Mouse (Mus musculus) spleen, embryonic (tissue): ENCODE results near the gene Fars2.
"Not testable (repeated sequence)": the region's sequence is repeated elsewhere in the genome, so short reads cannot be mapped to it uniquely, and the experiment has no call there.

Source experiments
- CTCF ChIA-PET: fragments of 350-600 bp; sonication (Branson Sonifier 250); formaldehyde crosslinking; loops from one replicate; lab custom pipeline; 2022; lab: Charles Lee

Gene Fars2

DNA sequence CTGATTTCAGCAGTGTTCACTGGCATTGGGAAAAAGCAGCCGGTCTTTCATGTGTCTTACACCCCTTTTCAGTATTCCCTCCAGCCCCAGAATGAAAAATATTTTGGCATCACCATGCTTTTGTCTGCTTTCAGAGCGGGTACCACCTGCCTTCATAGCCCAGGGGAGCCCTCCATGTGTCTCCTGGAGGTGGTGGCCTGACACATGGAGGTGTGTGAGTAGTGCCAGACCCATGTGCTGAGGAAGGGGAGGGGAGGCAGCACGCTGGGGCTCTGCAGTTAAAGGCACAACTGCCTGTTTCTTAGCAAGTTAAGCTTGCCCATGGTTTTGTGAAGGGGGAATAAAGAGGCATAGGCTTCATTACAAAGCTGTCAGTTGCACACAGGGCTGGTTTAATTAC lies 176.3 kb downstream of the Fars2 start:
- CTCF ChIA-PET: interaction anchor here (0.6 kb wide), 1 partner anchor 26 kb away, joined by 4 read pairs; no protein-coding TSS in a partner anchor

DNA sequence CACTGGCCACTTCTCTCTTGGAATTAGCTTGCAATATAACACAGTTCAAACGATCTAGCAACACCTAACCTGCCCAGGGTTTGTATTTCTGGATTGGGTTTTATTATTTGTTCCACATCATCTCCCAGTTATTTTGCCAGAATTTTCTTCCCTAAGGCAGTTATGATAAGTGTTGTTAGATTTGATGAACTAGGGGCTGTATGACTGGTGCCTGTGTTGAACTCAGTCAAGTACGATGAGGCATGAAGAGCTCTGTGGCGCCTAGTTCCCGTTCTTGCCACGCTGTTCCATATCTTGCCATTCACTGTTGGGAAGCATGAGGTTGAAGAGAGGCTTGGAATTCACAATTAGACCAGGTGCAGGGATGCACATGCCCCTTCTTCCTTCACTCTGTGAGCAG lies 177.3 kb downstream of the Fars2 start:
- CTCF ChIA-PET: no interaction called here

DNA sequence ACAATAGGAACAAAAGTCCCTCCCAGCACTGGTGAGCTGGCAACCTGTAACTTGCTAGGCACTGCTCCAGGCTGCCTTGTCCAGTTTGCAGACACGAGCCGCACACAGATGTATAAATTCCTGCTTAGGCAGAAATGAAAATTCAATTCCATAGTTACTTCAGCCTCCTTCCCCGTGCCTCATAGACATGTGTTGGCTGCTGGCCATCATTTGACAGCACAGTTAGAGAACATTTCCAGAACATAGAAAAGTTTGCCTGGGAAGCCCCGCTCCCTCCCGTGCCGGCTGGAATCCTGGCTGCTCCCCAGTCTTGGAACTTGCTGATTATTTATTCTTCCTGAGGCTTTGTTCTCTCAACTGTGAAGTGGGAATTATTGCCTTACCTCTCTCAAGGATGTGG lies 178.6 kb downstream of the Fars2 start:
- CTCF ChIA-PET: no interaction called here

DNA sequence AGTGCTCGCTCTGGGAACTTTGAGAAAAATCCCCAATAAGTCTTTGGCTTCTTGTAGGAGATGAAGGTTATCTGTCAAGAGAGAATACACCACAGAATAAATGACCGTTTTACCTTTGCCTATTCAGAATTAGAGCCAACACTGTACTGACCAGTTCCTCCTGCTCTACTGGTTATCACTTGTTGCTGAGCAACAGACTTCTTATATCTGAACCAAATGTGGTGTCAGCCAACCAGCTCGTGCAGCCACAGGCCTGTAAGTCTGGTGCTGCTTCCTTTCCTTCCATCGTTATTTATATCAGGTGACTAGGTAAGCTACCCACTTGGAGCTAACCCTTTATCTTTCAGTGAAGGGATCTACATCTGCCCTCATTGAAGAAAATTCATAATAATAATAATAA lies 179.4 kb downstream of the Fars2 start:
- CTCF ChIA-PET: interaction anchor here (0.5 kb wide), 1 partner anchor 1560 kb away, joined by 3 read pairs; no protein-coding TSS in a partner anchor

DNA sequence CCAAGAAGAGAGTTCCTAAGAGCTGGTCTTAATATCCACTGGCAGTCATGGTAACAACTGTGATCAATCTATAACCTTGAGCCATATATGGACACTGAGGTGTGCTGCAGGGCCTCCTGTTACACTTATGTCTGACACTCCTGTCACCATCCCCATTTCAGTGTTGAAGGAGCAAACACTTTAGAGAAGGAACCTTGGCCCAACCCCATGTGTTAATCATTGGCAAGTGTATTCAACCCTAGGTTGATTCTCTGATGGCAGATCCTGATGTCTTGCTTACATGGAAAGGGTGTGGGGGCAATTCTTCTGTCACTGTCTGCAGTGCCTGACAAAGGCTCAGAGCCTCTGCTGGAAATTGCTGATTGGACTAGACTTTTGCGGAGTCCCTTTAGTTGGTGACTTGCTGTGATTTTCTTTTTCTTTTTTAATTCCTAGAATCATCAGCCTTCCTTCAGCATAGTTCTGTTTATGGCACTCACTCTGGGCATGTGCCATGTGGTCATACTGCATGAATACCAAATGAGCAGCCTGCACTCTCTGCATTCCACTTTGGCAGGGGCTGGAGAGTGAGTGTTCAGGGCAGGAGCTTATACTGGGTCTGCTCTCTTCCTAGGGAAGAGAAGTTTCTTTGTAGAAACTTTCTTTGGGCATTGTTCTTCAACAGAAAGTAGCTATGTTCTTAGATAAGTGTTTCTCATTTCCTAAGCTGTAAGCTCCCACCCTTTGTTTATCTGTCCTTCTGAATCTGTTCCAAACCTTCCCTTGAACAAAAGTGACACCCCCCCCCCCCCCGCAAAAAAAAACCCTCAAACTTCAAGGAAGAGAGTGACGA lies 181.0 kb downstream of the Fars2 start:
- CTCF ChIA-PET: interaction anchor here (0.7 kb wide), 1 partner anchor 217 kb away, joined by 4 read pairs; no protein-coding TSS in a partner anchor

DNA sequence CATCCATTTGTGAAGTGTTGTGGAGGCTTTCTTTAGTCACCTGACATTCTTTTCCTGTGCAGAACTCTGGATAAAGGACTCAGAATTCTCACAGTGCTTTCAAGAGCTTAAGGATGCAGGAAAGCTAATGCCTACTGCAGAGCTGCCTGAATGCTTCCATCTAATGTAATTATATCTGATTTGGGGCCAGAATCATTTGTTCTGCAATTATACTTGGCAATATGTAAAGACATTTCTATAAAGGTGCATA lies 181.5 kb downstream of the Fars2 start:
- CTCF ChIA-PET: interaction anchor here (0.7 kb wide), 1 partner anchor 216 kb away, joined by 4 read pairs; no protein-coding TSS in a partner anchor

DNA sequence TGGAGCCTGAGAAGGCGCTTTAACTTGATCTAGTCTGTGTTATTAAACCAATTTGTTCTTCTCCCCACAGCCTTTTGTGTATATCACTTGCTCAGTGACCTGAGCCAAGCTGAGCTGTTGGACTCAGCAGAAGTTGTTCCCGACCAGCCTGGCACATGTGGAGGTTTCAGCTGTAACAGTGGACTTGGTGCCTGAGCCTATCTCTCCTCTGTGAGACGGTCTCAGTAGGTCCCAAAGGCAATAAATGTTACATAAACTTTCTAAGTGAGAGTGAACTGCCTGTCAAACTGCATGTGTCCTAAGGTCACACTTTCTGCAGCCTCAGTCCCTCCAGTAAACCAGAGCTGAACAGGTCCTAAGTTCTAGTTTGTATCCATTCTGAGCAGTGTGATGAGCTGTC lies 185.6 kb downstream of the Fars2 start:
- CTCF ChIA-PET: no interaction called here

DNA sequence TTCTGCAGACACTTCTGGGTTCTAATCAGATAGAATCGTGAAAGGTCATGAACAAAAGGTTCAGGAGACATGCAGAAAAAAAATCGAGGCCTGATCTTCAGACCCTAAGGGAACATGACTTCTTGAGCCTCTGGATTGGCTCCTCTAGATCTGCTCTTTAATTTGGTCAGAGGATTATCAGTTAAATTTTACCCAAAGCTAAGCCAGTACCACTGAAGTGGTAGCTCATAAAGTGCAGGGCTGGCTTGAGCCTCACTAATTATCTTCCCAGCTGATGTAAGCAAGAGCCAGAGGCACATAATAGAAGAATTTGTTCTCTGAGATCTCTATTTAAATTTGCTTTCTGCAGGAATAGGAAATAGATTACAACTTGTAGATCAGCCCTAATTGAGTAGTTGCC lies 188.1 kb downstream of the Fars2 start:
- CTCF ChIA-PET: no interaction called here

DNA sequence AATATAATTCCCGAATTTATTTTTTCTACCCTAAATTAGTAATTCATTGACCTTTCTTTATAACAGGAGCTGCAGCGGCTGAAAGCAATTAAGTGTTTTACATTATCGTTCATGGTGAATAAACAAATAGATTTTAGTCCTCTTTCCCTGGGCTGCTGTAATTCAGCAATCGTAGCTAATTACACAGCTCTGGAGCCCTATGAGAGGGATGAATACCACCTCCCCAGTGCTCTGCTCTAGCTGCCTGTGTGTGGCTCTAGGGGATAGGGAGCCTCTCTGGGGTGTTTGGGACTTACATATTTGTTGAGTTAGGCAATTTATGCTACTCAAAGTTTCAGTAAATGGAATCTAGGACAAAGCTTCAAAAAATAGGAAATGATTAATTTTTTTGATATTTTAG lies 190.2 kb downstream of the Fars2 start:
- CTCF ChIA-PET: no interaction called here

DNA sequence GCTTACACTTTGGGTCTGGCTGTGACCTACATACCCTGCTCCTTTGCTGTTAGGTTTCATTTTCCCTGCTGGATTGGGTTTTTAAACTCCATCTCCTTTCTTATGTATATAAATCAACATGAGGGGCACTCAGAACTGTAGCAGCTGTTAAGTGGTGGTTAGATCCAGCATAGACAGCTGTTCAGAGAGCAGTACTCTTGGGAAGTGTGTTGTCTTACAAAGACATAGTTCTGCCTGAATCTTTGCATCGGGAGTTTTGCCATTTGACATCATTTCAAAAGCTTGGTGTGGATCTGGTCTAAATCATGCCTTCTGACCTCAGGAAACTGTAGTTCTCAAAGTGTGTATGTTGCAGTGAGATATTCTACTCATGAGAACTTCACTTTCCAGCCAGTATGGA lies 191.9 kb downstream of the Fars2 start:
- CTCF ChIA-PET: interaction anchor here (0.6 kb wide), 1 partner anchor 8 kb away, joined by 3 read pairs; no protein-coding TSS in a partner anchor

DNA sequence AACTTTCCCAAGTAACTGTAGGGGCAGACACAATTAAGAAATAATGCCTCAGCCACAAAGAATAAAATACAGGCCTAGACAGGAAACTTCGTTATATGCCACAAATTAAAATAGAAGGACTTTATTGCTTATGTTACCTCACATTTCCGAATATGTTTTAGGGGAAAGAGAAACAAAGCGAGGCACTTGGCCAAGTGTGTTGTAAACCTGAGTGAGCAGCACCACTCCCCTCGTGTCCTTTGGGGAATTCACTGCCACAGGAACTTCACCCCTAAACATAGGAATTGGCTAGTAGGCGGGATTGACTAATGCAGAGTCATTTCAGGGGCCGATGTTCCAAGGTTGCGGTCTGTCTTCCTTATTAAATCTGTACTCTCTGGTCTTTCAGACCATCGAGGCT lies 197.0 kb downstream of the Fars2 start:
- CTCF ChIA-PET: no interaction called here

DNA sequence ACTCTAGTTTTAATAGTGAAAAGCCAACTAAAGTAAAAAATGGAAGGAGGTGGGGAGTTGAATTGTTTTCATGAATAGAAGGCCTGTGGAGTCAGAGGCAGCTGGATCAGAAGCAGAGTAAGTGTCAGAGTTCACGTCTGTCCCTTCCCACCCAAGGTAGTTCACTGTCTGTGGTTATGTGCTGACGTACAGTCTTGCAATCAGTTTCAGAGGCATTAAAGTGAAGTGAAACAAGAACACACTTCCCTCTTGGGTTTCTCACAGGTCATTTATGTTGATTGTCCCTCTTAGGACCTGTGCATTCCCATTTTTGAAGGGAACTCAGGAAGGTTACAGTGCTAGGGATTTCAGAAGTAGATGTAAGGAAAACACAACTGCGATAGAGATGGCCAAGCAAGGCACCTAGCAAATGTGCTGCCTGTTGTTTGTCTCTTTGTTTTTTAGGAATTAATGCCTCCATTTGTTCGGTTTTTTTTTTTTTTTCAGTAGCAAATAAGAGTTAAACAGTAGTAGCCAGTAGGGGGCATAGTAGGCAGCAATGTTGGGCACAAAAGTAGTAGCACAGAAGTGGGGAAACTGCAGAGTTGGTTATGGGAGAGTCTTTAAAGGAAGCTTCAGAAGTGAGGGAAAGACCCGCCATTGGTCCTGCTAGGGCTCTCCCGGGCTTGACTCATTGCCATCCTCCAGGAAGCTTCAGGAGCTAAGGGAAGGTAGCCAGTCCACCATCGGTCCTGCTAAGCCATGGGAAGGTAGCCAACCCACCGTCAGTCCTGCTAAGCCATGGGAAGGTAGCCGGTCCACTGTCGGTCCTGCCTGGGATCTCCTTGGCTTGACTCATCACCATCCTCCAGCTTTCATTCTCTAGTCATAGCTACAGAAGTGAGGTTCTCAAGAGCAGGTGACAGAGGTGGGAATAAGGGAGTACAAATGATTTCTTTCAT lies 197.9 kb downstream of the Fars2 start:
- CTCF ChIA-PET: no interaction called here

DNA sequence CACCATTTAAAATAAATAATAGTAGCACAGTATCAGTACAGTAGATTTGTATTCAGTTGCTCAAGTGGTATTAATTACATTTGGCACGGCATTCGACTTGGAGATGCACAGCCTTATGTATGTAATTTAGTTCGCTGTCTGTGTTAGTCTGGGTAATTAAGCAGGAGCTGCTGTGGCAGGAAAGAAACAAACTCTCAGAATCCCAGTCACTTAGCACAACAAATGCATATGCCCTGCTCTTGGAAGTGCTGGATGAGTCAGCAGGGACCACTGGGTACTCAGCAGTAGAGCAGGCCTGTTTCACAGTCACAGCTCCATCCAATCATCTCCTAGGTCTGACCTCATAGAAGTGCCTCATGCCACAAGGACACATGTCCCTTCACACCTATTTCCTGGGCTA lies 200.6 kb downstream of the Fars2 start:
- CTCF ChIA-PET: no interaction called here

DNA sequence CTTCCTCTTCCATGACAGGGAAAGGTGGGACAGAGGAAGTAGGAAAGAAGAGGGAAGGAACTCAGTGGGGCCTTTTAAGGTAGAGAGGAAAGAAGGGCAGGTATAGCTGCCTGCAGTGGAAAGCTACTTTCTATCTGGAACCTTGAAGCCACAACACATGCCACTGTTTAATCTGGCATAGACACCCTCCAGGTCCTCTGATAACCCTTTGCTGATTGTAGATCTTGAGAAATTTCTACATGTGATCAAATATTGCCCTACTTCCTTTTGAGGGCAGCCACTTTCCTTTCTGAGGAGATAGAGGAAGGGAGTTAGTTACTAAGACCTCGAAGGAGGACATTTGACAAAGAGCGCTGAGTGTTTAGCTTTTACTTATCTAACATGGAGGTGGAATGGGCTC lies 207.4 kb downstream of the Fars2 start:
- CTCF ChIA-PET: no interaction called here

DNA sequence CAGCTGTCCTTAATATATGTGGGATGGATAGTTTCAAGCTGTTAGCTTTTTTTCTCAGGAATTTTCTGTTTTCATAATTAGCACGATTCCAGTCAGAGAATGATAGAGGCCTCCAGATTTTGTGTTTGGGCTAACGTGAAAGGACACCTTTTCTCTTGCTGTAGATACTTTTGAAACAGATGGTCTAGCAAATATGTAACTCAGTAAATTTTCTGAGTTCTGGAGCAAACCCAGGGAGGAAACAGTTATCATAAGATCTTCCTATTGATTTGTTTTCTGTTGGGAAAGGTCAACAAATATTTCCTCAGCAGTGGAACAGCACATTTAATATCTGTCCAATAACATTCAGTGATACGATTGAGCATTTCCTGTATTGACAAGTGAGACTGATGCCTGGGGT lies 209.3 kb downstream of the Fars2 start:
- CTCF ChIA-PET: no interaction called here

DNA sequence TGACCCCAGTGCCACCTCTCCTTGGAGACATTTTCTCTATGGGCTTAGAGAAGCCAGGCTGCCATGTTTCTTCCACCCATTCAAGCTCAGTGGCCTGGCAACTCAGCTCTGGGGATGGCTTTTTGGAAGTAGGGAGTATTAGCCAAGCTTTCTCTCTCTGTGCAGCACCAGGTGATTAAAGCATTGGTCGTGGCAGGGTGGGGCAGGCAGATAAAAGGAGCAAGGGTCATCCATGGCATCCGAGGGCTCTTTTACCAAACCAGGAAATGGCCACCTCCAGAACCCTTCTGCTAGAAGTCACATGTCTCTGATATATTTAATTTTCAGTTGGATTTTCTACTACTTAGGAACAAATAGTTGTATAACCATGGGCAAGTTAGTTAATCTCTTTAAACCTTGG lies 212.7 kb downstream of the Fars2 start:
- CTCF ChIA-PET: no interaction called here

DNA sequence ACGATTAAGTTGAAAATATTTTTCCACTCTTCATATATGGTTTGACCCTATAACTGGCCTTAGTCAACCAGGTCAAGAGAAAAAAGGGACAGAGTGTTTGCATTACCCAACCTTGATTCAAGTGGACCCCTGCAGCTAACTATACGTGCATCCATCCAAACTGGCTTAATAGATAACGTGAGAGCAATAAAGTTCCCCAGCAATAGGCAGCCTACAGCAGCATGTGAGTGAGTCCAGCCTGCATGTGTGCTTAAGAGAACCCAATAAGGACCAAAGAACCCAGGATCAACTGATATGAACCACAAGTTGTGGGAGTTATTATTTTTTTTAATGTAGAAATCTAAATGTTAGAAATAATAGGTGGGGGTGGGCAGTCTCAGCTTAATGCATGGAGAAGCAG lies 213.3 kb downstream of the Fars2 start:
- CTCF ChIA-PET: no interaction called here

DNA sequence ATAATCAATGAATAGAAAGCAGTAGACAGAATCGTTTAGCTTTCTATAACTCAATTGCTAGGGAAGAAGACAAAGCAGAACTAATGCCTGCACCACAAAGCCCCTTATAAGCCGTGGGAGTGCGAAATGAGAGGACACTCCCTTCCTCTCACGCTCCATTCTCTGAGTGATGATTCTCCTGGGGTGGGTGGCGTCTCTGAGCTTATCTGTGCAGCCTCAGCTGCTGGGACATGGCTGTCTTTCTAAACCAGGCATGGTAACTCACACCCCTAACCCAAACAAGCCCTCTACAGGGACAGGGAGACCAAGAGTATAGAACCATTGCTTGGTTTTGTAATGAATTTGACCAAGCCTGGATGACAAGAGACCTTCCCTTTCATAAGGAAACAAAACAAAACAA lies 217.5 kb downstream of the Fars2 start:
- CTCF ChIA-PET: no interaction called here

DNA sequence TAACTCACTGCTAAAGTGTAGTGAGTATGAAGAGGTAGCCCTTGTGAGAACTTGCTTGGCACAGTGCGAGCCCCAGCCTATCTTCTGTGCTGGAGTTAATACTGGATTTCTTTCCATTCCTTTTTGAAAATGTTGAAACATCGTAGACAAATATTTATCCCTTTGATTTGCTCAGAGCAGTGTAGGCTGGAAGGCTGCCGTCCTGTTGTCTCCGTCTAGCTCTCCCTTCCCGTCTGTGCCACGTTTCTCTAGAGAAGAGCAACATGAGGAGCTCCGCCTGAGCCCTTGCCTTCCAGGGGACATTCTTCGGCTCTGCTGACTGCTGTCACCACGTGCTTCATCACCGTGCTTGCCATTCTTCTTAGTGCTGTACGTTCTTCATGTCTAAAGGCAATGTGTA lies 234.3 kb downstream of the Fars2 start:
- CTCF ChIA-PET: no interaction called here

DNA sequence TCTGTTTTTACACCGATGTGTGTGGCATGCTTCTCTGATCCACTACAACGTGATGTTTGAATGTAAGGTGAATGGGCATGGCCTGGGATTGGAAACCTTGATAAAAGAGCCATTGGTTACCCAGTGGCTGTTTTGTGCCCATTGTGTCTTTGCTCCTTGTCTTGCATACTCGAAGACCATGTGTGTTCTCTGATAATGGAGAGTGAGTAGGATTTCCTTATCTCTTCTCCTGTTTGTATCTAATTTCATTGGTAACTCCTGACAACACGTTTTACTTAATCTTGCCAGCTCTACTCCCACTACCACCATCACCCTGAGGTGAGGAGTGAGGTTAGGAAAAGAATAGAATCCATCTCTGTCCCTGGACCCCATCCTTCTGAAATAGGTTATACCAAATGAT lies 240.3 kb downstream of the Fars2 start:
- CTCF ChIA-PET: no interaction called here

DNA sequence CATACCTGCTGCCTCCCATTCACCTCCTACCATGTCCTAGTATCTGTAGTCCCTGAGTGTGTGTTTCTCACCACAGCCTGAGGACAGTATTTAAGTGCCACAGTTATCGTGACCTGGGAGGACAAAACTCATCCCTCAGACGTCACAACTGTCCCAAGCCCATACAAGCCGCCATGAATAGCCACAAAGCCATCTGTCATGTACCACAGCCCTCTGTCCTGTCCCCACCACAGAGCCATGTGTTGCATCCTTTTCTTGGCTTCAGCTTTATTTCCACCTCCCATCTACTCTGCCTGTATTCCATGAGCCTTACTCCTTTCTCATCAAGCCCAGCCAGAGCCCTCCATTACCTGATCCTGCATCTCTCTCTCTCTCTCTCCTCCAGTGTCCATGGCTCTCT lies 244.2 kb downstream of the Fars2 start:
- CTCF ChIA-PET: no interaction called here

DNA sequence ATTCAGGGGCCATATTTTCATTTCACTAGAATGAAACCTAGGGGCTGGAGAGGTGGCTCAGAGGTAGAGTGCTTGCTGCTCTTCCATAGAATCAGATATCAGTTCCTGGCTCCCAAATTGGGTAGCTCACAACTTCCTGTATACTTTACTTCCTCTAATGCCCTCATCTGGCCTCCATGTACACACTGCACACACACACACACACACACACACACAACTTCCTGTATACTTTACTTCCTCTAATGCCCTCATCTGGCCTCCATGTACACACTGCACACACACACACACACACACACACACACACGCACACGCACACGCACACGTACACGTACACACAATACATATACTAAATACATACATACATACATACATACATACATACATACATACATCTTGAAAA lies 248.5 kb downstream of the Fars2 start:
- CTCF ChIA-PET: not testable (repeated sequence)

DNA sequence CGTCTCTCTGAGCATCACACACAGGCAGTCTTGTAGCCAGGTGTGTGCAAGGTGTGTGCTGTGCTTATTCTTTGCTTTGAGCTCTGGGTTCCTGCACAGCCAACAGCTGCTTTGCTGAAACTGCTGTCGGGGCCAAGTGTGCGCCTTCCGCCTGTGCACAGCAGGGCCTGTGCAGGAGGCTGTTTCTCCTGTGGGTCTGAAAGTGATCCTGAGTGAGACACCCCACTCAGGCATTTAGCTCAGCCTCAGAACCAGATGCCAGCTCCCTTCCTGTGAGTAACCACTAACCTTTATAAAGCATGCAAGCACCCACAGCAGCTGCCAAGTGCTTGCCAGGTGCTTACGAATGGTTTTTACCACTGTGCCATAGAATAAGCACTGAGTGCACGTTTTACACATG lies 249.1 kb downstream of the Fars2 start:
- CTCF ChIA-PET: no interaction called here
